In genomic region chr19:47348395-47349016, GRCm38 (mm10) we compare ENCODE assay signal across 15 mouse cellular contexts.
DNase-seq lines count a peak whose midpoint lies in the region; ATAC-seq and TF ChIP-seq lines count a peak whose summit lies in the region.
"Had no signal": no experiment of that assay in that cellular context is flagged by ENCODE, and none has a peak within 500 bp of the region (broad histone marks: within the 10 kb centered on the region; RNA-seq: fewer than 3 reads in every experiment).

No protein-coding gene starts in this region.

- H3K27ac ChIP-seq in hindbrain, embryonic 16.5 days (ENCODE audit: low read depth, low read length) = no peak overlapping the region
- no peak overlapping the region for H3K27ac ChIP-seq in hindbrain, embryonic 10.5 days
- no peak overlapping the region for H3K27ac ChIP-seq in intestine, embryonic 16.5 days (ENCODE audit: low read length)
- H3K27ac ChIP-seq: intestine, embryonic 15.5 days; left cerebral cortex, adult 2 months had no signal

- 72% methylated on average over 13 of the region's 14 CpGs for WGBS in hindbrain, embryonic 16.5 days
- WGBS in hindbrain, embryonic 10.5 days = 84% methylated on average over 14 of the region's 14 CpGs
- WGBS in intestine, embryonic 16.5 days = 79% methylated on average over 13 of the region's 14 CpGs

- H3K27me3 ChIP-seq in hindbrain, embryonic 16.5 days (replicated peaks; ENCODE audit: control insufficient read depth, insufficient read depth, low read length) = peaks cover 7% of the 10 kb centered on the region
- H3K27me3 ChIP-seq in hindbrain, embryonic 10.5 days (ENCODE audit: insufficient read depth, poor library complexity, severe bottlenecking) = peaks cover 34% of the 10 kb centered on the region
- peaks cover 18% of the 10 kb centered on the region for H3K27me3 ChIP-seq in E14TG2a.4 (ENCODE audit: insufficient read depth, low read length)
- H3K27me3 ChIP-seq in intestine, embryonic 16.5 days (replicated peaks; ENCODE audit: control insufficient read depth, insufficient read depth, low read length) = peaks cover 5% of the 10 kb centered on the region

- TF ChIP-seq CTCF in E14TG2a.4 (conservative IDR thresholded peaks at IDR 0.05; ENCODE audit: low read length) = no peak

- H3K4me2 ChIP-seq in hindbrain, embryonic 16.5 days (ENCODE audit: low read length) = no peak overlapping the region
- no peak overlapping the region for H3K4me2 ChIP-seq in intestine, embryonic 16.5 days (ENCODE audit: low read depth, low read length)
- H3K4me2 ChIP-seq: intestine, embryonic 15.5 days; lung, embryonic 14.5 days had no signal

- H3K4me3 ChIP-seq in hindbrain, embryonic 16.5 days (ENCODE audit: low read length) = no peak overlapping the region
- H3K4me3 ChIP-seq in hindbrain, embryonic 10.5 days = no peak overlapping the region
- peak overlapping the region; percentile 70 for H3K4me3 ChIP-seq in E14TG2a.4 (replicated peaks; ENCODE audit: low read length)
- H3K4me3 ChIP-seq in intestine, embryonic 16.5 days (ENCODE audit: low read length) = no peak overlapping the region
- H3K4me3 ChIP-seq: intestine, embryonic 15.5 days; left cerebral cortex, adult 2 months had no signal

- no peaks in the 10 kb centered on the region for H3K9me3 ChIP-seq in hindbrain, embryonic 16.5 days (ENCODE audit: control insufficient read depth, low read length)
- H3K9me3 ChIP-seq in hindbrain, embryonic 10.5 days = no peaks in the 10 kb centered on the region
- H3K9me3 ChIP-seq in E14TG2a.4 (ENCODE audit: low read length) = no peaks in the 10 kb centered on the region
- no peaks in the 10 kb centered on the region for H3K9me3 ChIP-seq in intestine, embryonic 16.5 days (ENCODE audit: control insufficient read depth, low read length)
- H3K9me3 ChIP-seq: intestine, embryonic 15.5 days had no signal

- H3K36me3 ChIP-seq in hindbrain, embryonic 16.5 days (ENCODE audit: control insufficient read depth, insufficient read depth, low read length) = no peaks in the 10 kb centered on the region
- peaks cover 11% of the 10 kb centered on the region; the same call in 1 of the 2 replicates for H3K36me3 ChIP-seq in hindbrain, embryonic 10.5 days
- no peaks in the 10 kb centered on the region for H3K36me3 ChIP-seq in E14TG2a.4 (ENCODE audit: insufficient read depth, low read length)
- H3K36me3 ChIP-seq in intestine, embryonic 16.5 days (ENCODE audit: control insufficient read depth, insufficient read depth, low read length) = no peaks in the 10 kb centered on the region
- H3K36me3 ChIP-seq: intestine, embryonic 15.5 days had no signal

- peaks cover 2% of the 10 kb centered on the region; the same call in 1 of the 2 replicates for H3K4me1 ChIP-seq in hindbrain, embryonic 16.5 days (ENCODE audit: control insufficient read depth, insufficient read depth, low read depth, low read length)
- H3K4me1 ChIP-seq in hindbrain, embryonic 10.5 days (replicated peaks) = peaks cover 39% of the 10 kb centered on the region
- H3K4me1 ChIP-seq in E14TG2a.4 (replicated peaks; ENCODE audit: low read depth, low read length) = peaks cover 74% of the 10 kb centered on the region
- H3K4me1 ChIP-seq in intestine, embryonic 16.5 days (ENCODE audit: control insufficient read depth, insufficient read depth, low read length) = 0 out of 2 replicates have a peak, but pooled peaks cover 3% of the 10 kb centered on the region

- DNase-seq in cerebellum, postnatal 10 days = peak; percentile 76 to 82
- DNase-seq in hindbrain, embryonic 10.5 days (ENCODE audit: low spot score) = no peak
- DNase-seq in adrenal gland, postnatal 10 days = peak; percentile 69
- DNase-seq: heart, postnatal 14 days; liver; lung, embryonic 14.5 days; right cerebral cortex, postnatal 14 days; thymus, adult 18-20 months had no signal

- H3K9ac ChIP-seq in hindbrain, embryonic 16.5 days (ENCODE audit: low read depth, low read length) = no peak overlapping the region
- H3K9ac ChIP-seq in intestine, embryonic 16.5 days (ENCODE audit: low read depth, low read length) = no peak overlapping the region
- H3K9ac ChIP-seq: intestine, embryonic 15.5 days; lung, embryonic 14.5 days had no signal

- ATAC-seq in cerebellum, adult (ENCODE audit: insufficient number of reproducible peaks, low FRiP score, low TSS enrichment) = no peak
- ATAC-seq in hindbrain, embryonic 16.5 days = peak; percentile 57
- ATAC-seq in inflammation-experienced regulatory T-cells, adult 6 months = no peak
- ATAC-seq in intestine, embryonic 16.5 days = no peak
- ATAC-seq: intestine, embryonic 15.5 days had no signal
